Mouse (Mus musculus): ENCODE measurements at regions not wholly inside any gene's neighbourhood (a gene's known extent, or its start where the extent isn't known, plus 50 kb on each side); places are given as distances from the start of the nearest gene placed in this dataset.

DNA sequence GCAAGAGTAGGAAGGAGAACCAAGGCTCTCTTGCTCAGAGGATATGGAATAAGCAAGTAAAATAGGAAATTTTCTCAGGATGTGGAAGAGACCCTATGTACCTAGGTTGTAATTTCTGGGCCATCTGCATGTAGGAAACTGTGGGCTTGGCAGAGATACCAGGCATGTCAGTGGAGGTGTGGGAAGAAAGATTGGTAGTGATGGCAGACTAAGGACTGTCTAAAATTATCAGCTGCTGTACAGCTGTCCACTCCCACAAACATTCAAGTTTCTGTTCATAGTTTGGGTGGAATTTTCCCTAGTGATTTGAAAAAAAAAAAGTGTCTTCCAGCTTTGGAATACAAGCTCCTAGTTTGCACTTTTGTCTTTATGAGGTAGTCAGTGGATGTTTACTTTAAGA lies 744.7 kb downstream of the Dhx35 start:
- DNase-seq (ENCODE audit: low read depth) = no peak

DNA sequence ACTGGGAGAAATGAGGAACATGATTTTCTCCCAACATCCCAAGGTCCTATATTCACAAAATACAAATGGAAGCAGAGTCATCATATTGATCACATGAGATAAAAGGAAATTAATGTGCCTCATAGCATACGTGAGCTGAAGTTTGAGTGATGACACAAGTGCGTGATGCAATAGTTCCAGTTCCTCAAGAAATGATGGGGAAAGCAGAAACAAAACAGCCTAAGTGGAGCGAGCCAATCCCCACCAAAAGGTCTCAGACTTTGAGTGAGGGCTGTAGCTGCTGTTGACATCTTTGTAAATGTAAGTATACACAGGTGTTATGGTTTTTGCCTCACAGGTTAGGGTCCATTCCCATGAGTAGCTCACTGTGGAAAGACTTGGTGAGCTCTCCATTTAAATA lies 763.0 kb downstream of the Dhx35 start:
- no peak for DNase-seq (ENCODE audit: low read depth)

DNA sequence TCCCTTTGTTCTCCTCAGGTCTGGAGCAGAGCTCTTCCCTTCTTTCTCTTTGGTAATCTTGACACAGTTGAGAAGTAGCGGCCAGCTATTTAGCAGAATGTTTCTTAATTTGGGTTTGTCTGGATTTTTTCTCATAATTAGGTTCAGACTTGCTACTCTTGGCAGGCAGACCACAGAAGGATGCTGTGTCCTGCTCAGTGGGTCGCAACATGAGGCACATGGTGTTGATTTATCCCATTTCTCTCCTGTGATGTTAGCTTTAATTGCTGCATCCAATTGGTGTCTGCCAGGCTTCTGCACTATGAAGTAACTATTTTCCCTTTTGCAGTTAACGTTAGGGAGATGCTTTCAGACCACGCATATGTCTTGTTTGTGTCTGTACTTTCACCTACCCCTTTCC lies 768.7 kb downstream of the Gm826 start:
- DNase-seq (ENCODE audit: low read depth) = no peak

- no peak for DNase-seq (ENCODE audit: low read depth)
Observed at GRCm38 (mm10) chr2:159565921-159566320, 768.0 kb downstream of the Gm826 start.

GRCm38 (mm10) chr2:159566461-159566860 lies 767.5 kb downstream of the Gm826 start:
- no peak for DNase-seq (ENCODE audit: low read depth)

GRCm38 (mm10) chr2:159568391-159568790 lies 765.6 kb downstream of the Gm826 start:
- DNase-seq (ENCODE audit: low read depth) = no peak

GRCm38 (mm10) chr2:159571862-159572261 lies 762.1 kb downstream of the Gm826 start:
- DNase-seq (ENCODE audit: low read depth) = no peak

GRCm38 (mm10) chr2:159575271-159575670 lies 758.7 kb downstream of the Gm826 start:
- DNase-seq (ENCODE audit: low read depth) = no peak

DNA sequence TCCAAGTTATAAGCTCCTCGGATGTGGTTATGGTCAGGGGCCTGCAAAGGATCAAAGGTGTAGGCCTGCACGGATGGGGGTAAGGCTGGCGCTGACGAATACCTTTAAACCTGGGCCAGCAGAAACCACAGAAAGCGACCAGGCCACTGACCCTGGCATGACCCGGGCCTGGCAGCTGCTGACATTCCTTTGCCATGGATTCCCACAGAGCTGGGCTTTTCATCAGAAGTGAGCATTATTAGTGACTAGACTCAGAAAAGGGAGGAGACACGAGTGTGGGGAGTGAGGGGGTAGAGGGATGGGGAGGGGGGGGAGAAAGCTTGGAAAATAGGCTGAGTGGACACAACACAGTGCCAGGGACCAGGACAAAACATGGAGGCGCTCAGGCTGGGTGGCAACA lies 750.9 kb downstream of the Gm826 start:
- DNase-seq (ENCODE audit: low read depth) = no peak

- DNase-seq (ENCODE audit: low read depth) = no peak
Observed at GRCm38 (mm10) chr2:159584641-159585040, 749.3 kb downstream of the Gm826 start.

DNA sequence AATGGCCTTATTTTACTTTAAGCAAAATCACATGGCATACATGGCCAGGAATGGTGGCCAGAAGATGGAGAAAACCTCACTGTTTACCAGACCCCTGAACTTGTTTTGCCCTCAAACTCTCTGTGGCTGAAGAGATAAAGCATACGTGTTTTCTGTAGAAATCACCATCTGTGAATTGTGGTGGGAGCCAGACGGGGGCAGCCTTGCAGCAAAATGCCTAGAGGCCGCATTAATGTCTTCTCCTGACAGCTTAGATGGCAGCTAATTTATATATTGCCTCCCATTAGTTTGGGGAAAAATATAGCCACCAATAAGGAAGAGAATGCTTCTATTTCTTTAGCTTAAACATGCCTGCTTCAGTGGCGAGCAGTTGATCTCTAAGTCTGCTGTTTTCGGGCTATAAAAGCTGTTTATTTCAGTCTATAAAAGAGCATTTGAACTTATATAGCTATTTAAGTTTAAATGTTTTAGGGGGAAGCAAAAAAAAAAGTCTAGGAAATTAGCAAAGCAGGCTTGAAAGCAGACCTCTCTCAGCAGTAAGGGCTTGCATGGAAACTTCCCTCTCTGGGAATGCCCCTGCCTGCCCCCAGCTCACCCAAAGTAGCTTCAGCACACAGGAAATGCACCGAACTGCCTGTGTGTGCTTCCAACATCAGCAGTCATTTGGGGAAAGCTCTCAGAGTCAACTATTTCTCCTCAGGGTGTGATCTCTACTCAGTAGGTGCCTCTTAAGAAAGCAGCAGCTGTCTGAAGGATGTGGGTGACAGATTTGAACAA lies 747.1 kb downstream of the Gm826 start:
- DNase-seq (ENCODE audit: low read depth) = no peak

GRCm38 (mm10) chr2:159591396-159592124 lies 742.4 kb downstream of the Gm826 start:
- DNase-seq (ENCODE audit: low read depth) = no peak

- DNase-seq (ENCODE audit: low read depth) = no peak
Observed at GRCm38 (mm10) chr2:159592841-159593240, 741.1 kb downstream of the Gm826 start.

DNA sequence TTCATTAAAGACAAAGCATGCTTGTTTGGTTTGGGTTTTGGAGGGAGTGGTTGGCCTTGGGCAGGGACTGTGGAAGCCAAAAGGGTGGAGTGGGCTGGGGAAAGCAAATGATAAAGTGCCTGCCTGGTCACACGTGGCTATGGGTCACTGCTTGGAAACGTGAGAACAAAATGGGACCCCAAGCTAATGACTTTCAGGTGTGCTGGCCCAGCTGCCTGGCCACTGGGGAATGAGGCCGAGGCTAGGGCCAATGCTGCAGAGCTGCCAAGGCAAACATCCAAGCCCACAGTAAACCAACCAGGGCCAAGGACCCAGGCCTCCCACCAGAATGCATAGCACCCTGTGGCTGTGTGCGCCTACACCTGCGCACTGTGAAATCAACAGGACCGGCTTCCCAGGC lies 737.7 kb downstream of the Gm826 start:
- no peak for DNase-seq (ENCODE audit: low read depth)

DNA sequence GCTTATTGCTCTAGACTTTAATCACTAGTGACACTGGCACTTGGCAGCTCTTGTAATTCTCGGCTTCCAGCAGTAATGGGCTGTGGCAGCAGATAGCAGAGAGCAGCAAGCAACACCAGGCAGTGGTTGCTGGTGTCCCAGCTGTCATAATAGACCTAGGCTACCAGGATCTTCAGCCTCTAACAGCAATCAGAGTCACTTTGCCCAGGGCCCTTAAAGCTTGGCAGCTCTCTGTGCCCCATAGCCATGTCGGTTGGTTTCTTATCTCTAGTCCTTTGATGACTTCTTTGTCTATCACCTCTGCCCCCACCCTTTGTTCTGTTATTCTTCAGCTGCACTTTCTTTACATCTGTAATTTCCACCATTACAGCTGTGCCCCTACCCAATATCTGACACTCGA lies 735.9 kb downstream of the Gm826 start:
- no peak for DNase-seq (ENCODE audit: low read depth)

GRCm38 (mm10) chr2:159607191-159607590 lies 726.8 kb downstream of the Gm826 start:
- DNase-seq (ENCODE audit: low read depth) = no peak

GRCm38 (mm10) chr2:159610451-159610850 lies 723.5 kb downstream of the Gm826 start:
- DNase-seq (ENCODE audit: low read depth) = no peak

- no peak for DNase-seq (ENCODE audit: low read depth)
Observed at GRCm38 (mm10) chr2:159616685-159617084, 717.3 kb downstream of the Gm826 start.

- DNase-seq (ENCODE audit: low read depth) = no peak
Observed at GRCm38 (mm10) chr2:159621261-159621660, 712.7 kb downstream of the Gm826 start.

- DNase-seq (ENCODE audit: low read depth) = no peak
Observed at GRCm38 (mm10) chr2:159622141-159622669, 711.8 kb downstream of the Gm826 start.

DNA sequence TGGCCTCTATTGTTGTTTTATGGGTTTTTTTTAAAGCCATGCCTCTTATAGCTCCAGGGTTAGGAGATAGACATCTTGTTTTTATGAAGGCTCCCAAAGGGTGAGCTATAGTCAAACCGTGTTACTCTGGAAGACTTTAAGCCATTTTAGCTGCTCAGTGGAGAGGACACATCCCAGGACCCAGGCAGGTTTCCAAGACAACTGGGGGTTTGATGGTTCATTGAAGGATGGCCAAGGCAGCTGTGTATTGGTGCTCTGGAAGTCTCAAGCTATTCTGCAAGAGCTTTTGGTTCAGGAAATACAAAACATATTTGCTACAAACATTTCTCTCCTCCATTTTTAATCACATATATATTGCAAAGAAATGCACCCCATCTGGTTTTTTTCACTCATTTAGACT lies 708.7 kb downstream of the Gm826 start:
- DNase-seq (ENCODE audit: low read depth) = no peak

- no peak for DNase-seq (ENCODE audit: low read depth)
Observed at GRCm38 (mm10) chr2:159645861-159646260, 688.1 kb downstream of the Gm826 start.

DNA sequence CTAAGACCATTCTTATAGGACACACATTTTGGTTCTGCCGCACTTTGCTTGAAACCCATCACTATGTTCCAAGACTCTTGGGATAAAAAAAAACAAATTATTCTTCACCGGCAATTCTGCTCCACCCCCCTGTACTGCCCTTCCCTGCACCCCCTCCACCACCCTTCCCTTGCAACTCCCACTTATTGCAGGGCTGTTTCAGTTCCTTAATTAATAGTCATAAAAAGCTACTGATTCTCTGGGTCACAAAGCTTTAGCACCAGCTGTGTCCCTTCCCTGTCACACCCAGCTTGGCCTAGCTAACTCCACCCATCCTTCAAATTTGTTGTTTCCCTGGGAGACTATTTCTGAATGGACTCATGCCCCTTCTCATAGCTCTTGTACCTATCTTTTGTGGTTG lies 687.4 kb downstream of the Gm826 start:
- DNase-seq (ENCODE audit: low read depth) = no peak

All from c-Kit-positive CD71-positive TER-119-negative erythroid progenitor cells, embryonic 14.5 days (primary cell).